Mouse (Mus musculus) liver, embryonic 14.5 days (tissue): ENCODE measurements at regions not wholly inside any gene's neighbourhood (a gene's known extent, or its start where the extent isn't known, plus 50 kb on each side); places are given as distances from the start of the nearest gene placed in this dataset.

ENCODE experiments used
- CTCF ChIP-seq: IDR thresholded peaks from 2 replicates; pipeline ENCODE4 v1.5.1; 2016; ENCODE audit warnings: antibody characterized with exemption, low read depth, control low read depth
- EP300 ChIP-seq: IDR thresholded peaks from 2 replicates; pipeline ENCODE4 v1.6.1; 2016; ENCODE audit warnings: antibody characterized with exemption, low read depth

DNA sequence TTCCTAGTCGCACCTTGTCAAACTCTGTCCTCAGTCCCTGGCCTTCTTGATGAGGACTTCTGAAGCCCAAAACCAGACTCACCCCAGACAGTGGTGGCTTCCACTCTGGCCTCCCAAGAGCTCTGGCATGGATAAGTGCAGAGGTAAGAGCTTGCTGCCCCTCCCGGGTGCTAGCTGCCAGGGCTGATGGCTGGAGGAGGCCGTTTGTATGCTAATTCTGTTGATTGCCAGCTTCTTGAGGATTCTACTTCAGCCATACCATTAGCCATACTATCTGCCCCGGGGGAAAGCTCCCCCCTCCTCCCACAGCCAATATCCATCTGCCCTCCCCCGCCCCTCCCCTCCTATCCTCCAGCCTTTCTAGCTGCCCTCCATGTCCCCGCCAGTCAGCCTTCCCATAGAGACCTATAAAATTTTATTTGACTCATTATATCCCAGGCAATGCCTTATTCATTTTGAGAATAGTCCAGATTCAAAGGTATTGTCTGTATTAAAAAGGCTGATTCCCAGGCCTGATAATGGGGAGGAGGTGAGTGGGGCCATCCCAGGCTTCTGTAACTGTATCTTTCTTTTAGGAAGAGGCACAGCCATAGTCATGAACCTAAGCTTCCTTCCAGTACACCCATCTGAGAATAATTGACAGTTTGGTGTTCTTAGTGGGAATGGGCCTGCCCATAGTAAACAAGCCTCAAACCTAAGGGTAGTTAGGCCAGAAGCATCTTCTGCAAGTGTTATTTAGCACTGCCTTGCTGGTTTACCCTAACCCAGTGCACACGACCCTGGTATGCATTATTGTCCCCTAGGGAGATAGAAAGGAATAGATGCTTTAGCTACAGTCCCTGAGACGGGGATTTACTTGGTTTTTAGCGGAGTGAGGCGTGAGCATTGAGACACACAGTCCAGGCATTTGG is 239.2 kb upstream of the 1700012A03Rik start:
- no peak for TF ChIP-seq CTCF
- TF ChIP-seq EP300: no peak
